Mouse (Mus musculus): ENCODE results near the gene Fam83f.
A peak's percentile ranks its signal among the peaks of the same experiment; 100 is the strongest.

The Fam83f gene

DNA sequence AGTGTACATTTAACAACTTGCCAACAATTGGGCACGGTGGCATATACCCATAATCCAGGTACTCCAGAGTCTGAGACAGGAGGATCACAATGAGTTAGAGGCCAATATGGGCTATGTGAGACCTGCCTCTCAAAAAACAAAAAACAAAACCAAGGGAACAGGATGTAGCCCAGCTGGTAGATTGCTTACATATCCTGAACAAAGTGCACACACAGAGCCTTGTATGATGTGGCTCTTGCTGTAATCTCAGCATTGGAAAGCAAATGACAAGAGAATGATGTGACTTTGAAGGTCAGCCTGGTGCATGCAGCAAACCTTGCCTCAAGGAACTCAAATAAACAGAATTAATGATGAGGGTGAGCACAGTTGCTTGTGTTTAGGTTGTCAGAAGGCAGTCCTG lies 70.2 kb downstream of the Fam83f start:
- no peak for DNase-seq (ENCODE audit: low spot score)

DNA sequence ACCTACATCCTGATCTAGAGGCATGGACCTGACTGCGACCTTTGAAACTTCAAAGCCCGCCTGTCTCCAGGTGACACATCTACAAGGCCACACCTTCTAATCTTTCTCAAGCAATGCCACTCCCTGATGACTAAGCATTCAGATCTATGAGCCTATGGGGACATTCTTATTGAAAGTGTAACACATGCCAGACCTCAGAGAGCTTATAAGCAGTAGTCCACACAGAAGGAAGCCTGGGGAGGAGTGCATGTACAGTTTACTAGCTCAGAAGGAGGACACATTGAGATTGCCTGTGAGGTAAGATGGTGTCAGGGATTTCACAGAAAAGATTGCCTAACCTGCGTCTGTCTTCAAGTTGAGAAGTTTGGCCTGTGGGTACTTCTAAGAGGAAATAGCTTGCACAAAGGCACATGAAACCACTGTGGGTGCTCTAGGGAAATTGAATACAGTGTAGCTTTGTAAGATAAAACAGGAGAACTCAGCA lies 71.4 kb downstream of the Fam83f start:
- peak; percentile 72 for DNase-seq (ENCODE audit: low spot score)

DNA sequence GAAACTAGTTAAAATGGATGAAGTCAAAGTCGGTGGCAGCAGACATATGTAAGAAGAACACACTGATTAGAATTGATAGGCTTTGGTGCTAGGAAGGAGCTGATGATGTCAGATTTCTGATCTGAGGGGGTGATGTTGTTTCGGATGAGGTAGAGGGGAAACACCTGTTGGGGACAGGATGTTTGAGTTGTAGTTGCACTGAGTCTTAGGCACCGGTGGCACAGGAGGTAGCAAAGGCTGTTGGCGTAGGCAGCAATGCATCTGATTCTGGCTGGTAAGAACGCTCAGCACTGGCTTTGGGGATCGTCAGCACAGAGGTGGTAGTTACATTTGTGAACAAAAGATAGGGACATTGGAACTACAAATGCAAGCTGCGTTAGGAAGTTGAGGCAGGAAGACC lies 72.0 kb downstream of the Fam83f start:
- no peak for DNase-seq (ENCODE audit: low spot score)

GRCm38 (mm10) chr15:80744667-80745422 lies 73.2 kb downstream of the Fam83f start:
- DNase-seq (ENCODE audit: low spot score): peak; percentile 64

- no peak for DNase-seq (ENCODE audit: low spot score)
Measured at GRCm38 (mm10) chr15:80748979-80749378, 77.3 kb downstream of the Fam83f start.

Data from c-Kit-positive CD71-positive TER-119-positive erythroid progenitor cells, embryonic 14.5 days (primary cell).